Mouse (Mus musculus) kidney, embryonic 15.5 days (tissue): ENCODE results near the gene Csnk2a1. TPM values are rescaled to one million over a fixed set of nuclear protein-coding genes. Genes with fewer than 3 reads are reported as not detected.
A peak's percentile ranks its signal among the peaks of the same experiment; 100 is the strongest.

ENCODE experiments used
- ATAC-seq: fragments of 200-750 bp; cut with Nextera tagmentation; replicated peaks from 2 replicates; pipeline ENCODE4 v1.8.0; 2017; ENCODE audit warnings: moderate TSS enrichment; ENCODE audit not compliant: low FRiP score
- H3K27ac ChIP-seq: fragments of 300-500 bp; sonication (generic); 2 replicates; pipeline ENCODE4 v1.5.1; 2015; ENCODE audit warnings: mild to moderate bottlenecking, inconsistent platforms
- H3K27me3 ChIP-seq: fragments of 300-500 bp; sonication (generic); 2 replicates; pipeline ENCODE4 v1.6.1; 2015; ENCODE audit warnings: inconsistent platforms
- H3K36me3 ChIP-seq: fragments of 300-500 bp; sonication (generic); 2 replicates; pipeline ENCODE4 v1.6.1; 2015; ENCODE audit warnings: inconsistent platforms
- H3K4me1 ChIP-seq: fragments of 300-500 bp; sonication (generic); 2 replicates; pipeline ENCODE4 v1.6.1; 2015; ENCODE audit warnings: inconsistent platforms
- H3K4me2 ChIP-seq: fragments of 300-500 bp; sonication (generic); 2 replicates; pipeline ENCODE4 v1.6.1; 2015; ENCODE audit warnings: moderate library complexity, mild to moderate bottlenecking, inconsistent platforms
- H3K4me3 ChIP-seq: fragments of 300-500 bp; sonication (generic); replicated peaks from 2 replicates; pipeline ENCODE4 v1.5.1; 2015; ENCODE audit warnings: mild to moderate bottlenecking, inconsistent platforms
- H3K9ac ChIP-seq: fragments of 300-500 bp; sonication (generic); 2 replicates; pipeline ENCODE4 v1.6.1; 2015; ENCODE audit warnings: mild to moderate bottlenecking, inconsistent platforms
- H3K9me3 ChIP-seq: fragments of 300-500 bp; sonication (generic); replicated peaks from 2 replicates; pipeline ENCODE4 v1.6.1; 2016; ENCODE audit warnings: inconsistent platforms
- WGBS: fragments of 180-500 bp; shearing (Covaris S2); methylation state at CpG from one replicate; pipeline ENCODE4 v1.1.7; 2015; ENCODE audit warnings: mixed read lengths; 5-methylcytosine and 5-hydroxymethylcytosine counted together
- polyA plus RNA-seq: library from polyadenylated mRNA; unstranded; fragments of >200 nt; fragmentation: Nextera tagmentation; extraction: Ambion mirVana; gene quantifications from 2 replicates; pipeline ENCODE4 v1.2.1, GENCODE M21; 2015

Gene Csnk2a1
- 93.4 and 101 TPM in 2 replicates for polyA plus RNA-seq

DNA sequence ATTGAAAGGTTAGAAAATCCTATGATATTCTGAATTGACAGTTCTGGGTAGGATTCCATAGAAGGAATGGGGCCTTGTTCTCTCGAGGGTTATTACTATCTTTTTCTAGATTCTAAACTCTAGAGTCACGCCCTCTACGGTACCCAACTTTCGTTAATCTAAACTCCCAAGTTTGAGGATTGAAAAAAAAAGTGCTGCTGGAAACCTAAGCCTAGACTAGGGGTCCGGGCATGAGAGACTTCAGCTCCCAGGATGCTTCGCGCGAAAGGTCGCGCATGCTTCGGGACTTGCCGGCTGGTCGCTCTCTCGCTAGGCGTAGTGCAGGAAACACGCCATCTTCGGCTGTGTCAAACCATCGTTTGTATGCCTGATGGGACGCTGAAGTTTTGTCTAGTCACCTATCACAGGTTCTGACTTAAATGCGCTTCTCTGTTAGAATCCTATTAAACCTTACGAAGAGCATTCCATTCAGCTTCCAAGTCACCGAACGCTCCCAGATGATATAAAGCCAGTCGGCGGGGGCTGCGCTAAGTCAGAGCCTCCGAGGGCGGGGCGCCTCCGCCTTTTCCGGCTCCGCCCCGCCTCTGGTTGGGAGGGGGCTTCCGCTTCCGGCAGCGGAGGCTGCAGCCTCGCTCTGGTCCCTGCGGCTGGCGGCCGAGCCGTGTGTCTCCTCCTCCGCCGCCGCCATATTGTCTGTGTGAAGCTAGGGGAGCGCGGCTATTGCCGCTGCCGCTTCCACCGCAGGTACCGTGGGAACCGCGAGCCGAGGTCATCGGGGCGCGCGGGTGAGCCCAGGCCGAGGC lies at the start of gene Csnk2a1:
Csnk2a1 (plus strand) TSS at position 592 of the 803 bp plus-strand sequence.
- peak within 1 kb of the TSS; percentile 87 for H3K9ac ChIP-seq
- H3K9me3 ChIP-seq = no peaks in the 10 kb centered on the region
- peak within 1 kb of the TSS; percentile 64 for H3K4me2 ChIP-seq
- H3K4me1 ChIP-seq = peaks cover 25% of the 10 kb centered on the region
- H3K4me3 ChIP-seq = peak within 1 kb of the TSS; percentile 78
- H3K27me3 ChIP-seq = no peaks in the 10 kb centered on the region
- ATAC-seq = peak; percentile 96
- H3K27ac ChIP-seq = peak within 1 kb of the TSS; percentile 99
- peaks cover 13% of the 10 kb centered on the region for H3K36me3 ChIP-seq
- WGBS = under 1% methylated on average over 58 of the region's 58 CpGs

DNA sequence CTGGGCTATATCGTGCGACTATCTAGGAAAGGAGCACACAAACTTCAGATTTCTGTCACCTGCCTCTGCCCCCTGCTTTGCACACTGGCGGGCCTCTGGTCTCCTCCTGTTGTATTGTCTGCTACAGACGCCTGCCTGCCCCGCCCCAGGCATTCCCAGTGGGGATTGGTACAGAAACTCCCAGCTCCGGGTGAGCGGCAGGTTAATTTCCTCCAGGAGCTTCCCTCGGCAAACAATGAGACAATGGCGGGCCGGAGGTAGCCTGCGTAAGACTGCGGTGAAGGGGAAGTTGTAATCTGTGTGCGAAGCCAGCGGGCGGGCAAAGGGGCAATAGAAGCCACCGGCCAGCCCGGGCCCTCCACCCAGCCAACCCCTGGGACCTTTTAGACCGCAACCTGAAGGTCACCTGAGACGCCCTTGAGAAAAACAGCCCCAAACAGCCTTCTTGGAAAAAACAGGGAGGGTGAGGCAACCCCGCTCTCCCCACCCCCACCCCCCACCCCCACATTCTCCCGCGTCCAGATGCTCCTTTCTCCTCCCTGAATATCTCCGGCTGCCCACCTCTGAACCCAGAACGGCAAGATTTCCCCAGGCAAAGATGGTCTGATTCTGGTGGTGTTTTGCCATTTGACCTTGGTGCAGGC lies 49.4 kb upstream of the Csnk2a1 start:
- Histone ChIP-seq H3K9ac (peak overlapping the region; percentile 18; the same call in 1 of the 2 replicates), H3K4me1 (peaks cover 19% of the 10 kb centered on the region), H3K4me2 (peak overlapping the region; percentile 52), H3K27me3 (no peaks in the 10 kb centered on the region), H3K36me3 (no peaks in the 10 kb centered on the region), H3K4me3 (peak overlapping the region; percentile 13), H3K9me3 (no peaks in the 10 kb centered on the region), H3K27ac (0 out of 2 replicates have a peak overlapping the region, but pooled peaks have one; percentile 13)
- peak; percentile 46; the same call in 1 of the 2 replicates for ATAC-seq
- WGBS = 15% methylated on average over 24 of the region's 24 CpGs

DNA sequence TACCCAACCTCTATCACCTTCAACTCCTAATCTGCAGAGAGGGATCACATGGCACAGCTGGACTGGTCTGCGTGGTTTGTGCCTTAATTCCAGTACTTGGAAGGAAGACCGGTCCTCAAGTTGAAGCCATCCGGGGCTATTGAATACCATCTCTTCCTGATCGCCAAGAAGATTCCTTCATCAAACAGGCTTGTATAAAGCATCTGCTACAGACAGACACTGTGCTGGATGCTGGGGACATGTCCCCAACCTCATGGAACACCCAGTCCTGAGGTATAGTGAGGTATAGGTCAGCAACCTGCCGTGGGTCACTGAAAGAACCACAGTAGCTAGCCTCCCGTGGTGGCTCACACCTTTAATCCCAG lies 48.9 kb upstream of the Csnk2a1 start:
- no peak overlapping the region for H3K9ac ChIP-seq
- no peaks in the 10 kb centered on the region for H3K27me3 ChIP-seq
- H3K4me2 ChIP-seq = peak overlapping the region; percentile 52; the same call in 1 of the 2 replicates
- H3K4me1 ChIP-seq = peaks cover 19% of the 10 kb centered on the region
- no peak for ATAC-seq
- no peaks in the 10 kb centered on the region for H3K36me3 ChIP-seq
- H3K4me3 ChIP-seq = no peak overlapping the region
- no peak overlapping the region for H3K27ac ChIP-seq
- H3K9me3 ChIP-seq = no peaks in the 10 kb centered on the region
- WGBS = 72% methylated on average over 6 of the region's 6 CpGs

DNA sequence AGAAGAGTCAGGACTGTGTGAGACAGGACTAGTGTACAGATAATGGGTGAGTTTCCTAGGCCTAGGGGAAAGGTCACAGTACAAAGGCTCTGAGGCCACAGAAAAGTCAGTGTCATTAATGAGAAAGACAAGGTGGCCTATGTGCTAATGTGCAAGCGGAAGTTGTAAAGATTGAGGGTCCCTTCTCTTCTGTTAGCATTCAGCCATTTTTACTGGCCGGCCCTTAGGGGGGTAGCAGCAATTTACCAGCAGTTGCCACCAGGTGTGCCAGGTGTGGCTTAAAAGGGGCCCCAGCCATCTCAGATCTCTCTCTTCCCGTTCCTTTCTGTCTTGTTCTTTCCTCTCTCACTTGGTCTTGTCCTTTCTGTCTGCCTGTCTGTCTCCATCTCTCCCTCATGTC lies 48.3 kb upstream of the Csnk2a1 start:
- Histone ChIP-seq H3K4me3 (no peak overlapping the region), H3K9ac (no peak overlapping the region), H3K27ac (no peak overlapping the region), H3K9me3 (no peaks in the 10 kb centered on the region), H3K4me1 (peaks cover 19% of the 10 kb centered on the region), H3K4me2 (no peak overlapping the region), H3K36me3 (no peaks in the 10 kb centered on the region), H3K27me3 (no peaks in the 10 kb centered on the region)
- WGBS = 80% methylated on average over 3 of the region's 3 CpGs
- no peak for ATAC-seq

DNA sequence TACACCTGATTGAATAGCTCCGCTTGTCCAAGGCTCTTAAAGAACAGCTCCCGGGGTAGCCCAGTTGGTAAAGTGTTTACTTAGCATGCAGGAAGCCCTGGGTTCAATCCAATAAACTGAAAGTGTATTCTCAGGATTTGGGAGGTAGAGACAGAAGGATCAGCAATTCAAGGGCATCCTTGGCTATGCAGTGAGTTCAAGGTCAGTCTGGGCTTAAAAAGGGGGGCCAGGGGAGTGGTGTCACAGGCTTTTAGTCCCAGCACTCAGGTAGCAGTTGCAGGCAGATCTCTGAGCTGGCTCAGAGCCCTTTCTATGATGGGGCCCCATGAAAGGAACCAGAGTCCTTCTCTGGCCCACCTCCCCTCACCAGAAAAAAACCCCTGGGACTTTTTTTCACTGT lies 47.3 kb upstream of the Csnk2a1 start:
- ATAC-seq = no peak
- Histone ChIP-seq H3K36me3 (no peaks in the 10 kb centered on the region), H3K4me3 (no peak overlapping the region), H3K9me3 (no peaks in the 10 kb centered on the region), H3K27me3 (no peaks in the 10 kb centered on the region), H3K27ac (no peak overlapping the region), H3K4me2 (no peak overlapping the region), H3K9ac (no peak overlapping the region), H3K4me1 (peaks cover 19% of the 10 kb centered on the region)
- 80% methylated on average over 2 of the region's 2 CpGs for WGBS

DNA sequence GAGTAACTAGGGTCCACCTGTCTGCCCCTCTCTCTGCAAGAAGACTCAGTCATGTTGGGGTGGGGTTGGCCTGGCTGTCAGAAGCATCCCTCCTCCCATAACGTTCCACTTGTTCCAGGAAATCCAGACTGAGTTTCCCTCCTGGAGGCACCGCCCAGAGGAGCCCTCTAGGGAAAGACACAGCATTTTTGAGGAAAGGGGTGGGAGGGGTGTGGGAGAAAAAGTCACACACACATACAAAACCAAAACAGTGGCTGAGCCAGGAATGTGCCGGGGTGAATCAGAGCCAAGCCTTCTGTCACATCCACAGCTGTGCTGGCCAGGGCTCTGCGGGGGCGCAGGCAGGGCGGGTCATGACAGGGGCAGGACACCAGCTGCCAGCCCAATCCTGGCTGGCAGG lies 46.3 kb upstream of the Csnk2a1 start:
- no peaks in the 10 kb centered on the region for H3K27me3 ChIP-seq
- 41% methylated on average over 6 of the region's 6 CpGs for WGBS
- H3K4me2 ChIP-seq = no peak overlapping the region
- H3K4me3 ChIP-seq = no peak overlapping the region
- ATAC-seq = peak; percentile 78
- peaks cover 19% of the 10 kb centered on the region for H3K4me1 ChIP-seq
- H3K9me3 ChIP-seq = no peaks in the 10 kb centered on the region
- no peaks in the 10 kb centered on the region for H3K36me3 ChIP-seq
- H3K9ac ChIP-seq = no peak overlapping the region
- peak overlapping the region; percentile 3; the same call in 1 of the 2 replicates for H3K27ac ChIP-seq

- Histone ChIP-seq H3K9ac (no peak overlapping the region), H3K36me3 (no peaks in the 10 kb centered on the region), H3K27ac (no peak overlapping the region), H3K4me3 (no peak overlapping the region), H3K4me2 (no peak overlapping the region), H3K4me1 (peaks cover 10% of the 10 kb centered on the region; the same call in 1 of the 2 replicates), H3K9me3 (no peaks in the 10 kb centered on the region), H3K27me3 (no peaks in the 10 kb centered on the region)
- 88% methylated on average over 5 of the region's 5 CpGs for WGBS
- ATAC-seq = no peak
Measured at GRCm38 (mm10) chr2:152187132-152187531, 39.5 kb upstream of the Csnk2a1 start.

DNA sequence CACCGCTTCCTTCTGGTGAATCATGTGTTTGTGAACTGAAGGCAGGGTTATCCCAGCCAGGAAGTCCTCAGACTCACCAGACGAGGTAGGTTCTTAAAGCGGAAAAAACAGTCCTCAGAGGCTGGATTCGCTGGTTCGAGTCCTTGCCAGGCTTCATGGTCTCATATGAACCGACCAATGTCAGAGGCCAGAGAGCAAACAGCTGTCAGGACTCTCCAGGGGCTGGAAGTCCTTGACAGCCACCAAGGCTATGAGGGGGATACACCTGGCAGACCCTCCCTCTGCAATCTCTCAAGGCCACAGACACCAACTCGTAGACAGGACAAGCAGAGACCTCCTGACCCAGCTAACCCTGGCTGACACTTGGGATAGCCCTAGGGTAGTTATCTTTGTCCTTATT lies 37.4 kb upstream of the Csnk2a1 start:
- H3K4me3 ChIP-seq = no peak overlapping the region
- no peak overlapping the region for H3K4me2 ChIP-seq
- 51% methylated on average over 7 of the region's 7 CpGs for WGBS
- no peak for ATAC-seq
- no peak overlapping the region for H3K9ac ChIP-seq
- no peaks in the 10 kb centered on the region for H3K27me3 ChIP-seq
- peak overlapping the region; percentile 34; the same call in 1 of the 2 replicates for H3K27ac ChIP-seq
- no peaks in the 10 kb centered on the region for H3K36me3 ChIP-seq
- peaks cover 10% of the 10 kb centered on the region; the same call in 1 of the 2 replicates for H3K4me1 ChIP-seq
- H3K9me3 ChIP-seq = no peaks in the 10 kb centered on the region

GRCm38 (mm10) chr2:152189640-152190039 lies 37.0 kb upstream of the Csnk2a1 start:
- H3K27ac ChIP-seq = 0 out of 2 replicates have a peak overlapping the region, but pooled peaks have one; percentile 37
- H3K4me3 ChIP-seq = no peak overlapping the region
- no peak for ATAC-seq
- no peaks in the 10 kb centered on the region for H3K9me3 ChIP-seq
- no peak overlapping the region for H3K4me2 ChIP-seq
- no peak overlapping the region for H3K9ac ChIP-seq
- no peaks in the 10 kb centered on the region for H3K27me3 ChIP-seq
- no peaks in the 10 kb centered on the region for H3K36me3 ChIP-seq
- 57% methylated on average over 9 of the region's 9 CpGs for WGBS
- peaks cover 10% of the 10 kb centered on the region; the same call in 1 of the 2 replicates for H3K4me1 ChIP-seq

GRCm38 (mm10) chr2:152190161-152190560 lies 36.5 kb upstream of the Csnk2a1 start:
- H3K4me3 ChIP-seq = no peak overlapping the region
- H3K27me3 ChIP-seq = no peaks in the 10 kb centered on the region
- H3K4me1 ChIP-seq = peaks cover 10% of the 10 kb centered on the region; the same call in 1 of the 2 replicates
- H3K9me3 ChIP-seq = no peaks in the 10 kb centered on the region
- peak overlapping the region; percentile 37; the same call in 1 of the 2 replicates for H3K27ac ChIP-seq
- H3K9ac ChIP-seq = no peak overlapping the region
- no peaks in the 10 kb centered on the region for H3K36me3 ChIP-seq
- no peak overlapping the region for H3K4me2 ChIP-seq
- WGBS = 62% methylated on average over 7 of the region's 7 CpGs
- ATAC-seq = no peak

GRCm38 (mm10) chr2:152192591-152193345 lies 33.9 kb upstream of the Csnk2a1 start:
- H3K4me2 ChIP-seq = no peak overlapping the region
- no peaks in the 10 kb centered on the region for H3K9me3 ChIP-seq
- H3K9ac ChIP-seq = no peak overlapping the region
- ATAC-seq = no peak
- WGBS = 74% methylated on average over 13 of the region's 13 CpGs
- H3K27ac ChIP-seq = no peak overlapping the region
- H3K36me3 ChIP-seq = no peaks in the 10 kb centered on the region
- H3K4me3 ChIP-seq = no peak overlapping the region
- H3K4me1 ChIP-seq = peaks cover 14% of the 10 kb centered on the region; the same call in 1 of the 2 replicates
- H3K27me3 ChIP-seq = no peaks in the 10 kb centered on the region
